Mouse (Mus musculus) forebrain, embryonic 11.5 days (tissue): ENCODE results near the gene Upk1a. TPM values are rescaled to one million over a fixed set of nuclear protein-coding genes. Genes with fewer than 3 reads are reported as not detected.

Source experiments
- ATAC-seq: fragments of 200-750 bp; cut with Nextera tagmentation; replicated peaks from 2 replicates; pipeline ENCODE4 v1.8.0; 2017; ENCODE audit warnings: moderate TSS enrichment; ENCODE audit not compliant: low FRiP score
- DNase-seq: peaks from one replicate; pipeline ENCODE4 v3.0.0-alpha.2; 2017; ENCODE audit warnings: low spot score
- H3K27ac ChIP-seq: fragments of 300-500 bp; sonication (generic); 2 replicates; pipeline ENCODE4 v1.5.1; 2014; ENCODE audit warnings: low read depth, low read length
- H3K27me3 ChIP-seq: fragments of 300-500 bp; sonication (generic); 2 replicates; pipeline ENCODE4 v1.6.1; 2014; ENCODE audit warnings: mild to moderate bottlenecking, low read length, mixed read lengths; ENCODE audit not compliant: control insufficient read depth, insufficient read depth
- H3K36me3 ChIP-seq: fragments of 300-500 bp; sonication (generic); 2 replicates; pipeline ENCODE4 v1.6.1; 2014; ENCODE audit warnings: mild to moderate bottlenecking, low read length, moderate library complexity, mixed read lengths; ENCODE audit not compliant: control insufficient read depth, insufficient read depth
- H3K4me1 ChIP-seq: fragments of 300-500 bp; sonication (generic); replicated peaks from 2 replicates; pipeline ENCODE4 v1.6.1; 2014; ENCODE audit warnings: low read length, mixed read lengths; ENCODE audit not compliant: control insufficient read depth, insufficient read depth
- H3K4me2 ChIP-seq: fragments of 300-500 bp; sonication (generic); 2 replicates; pipeline ENCODE4 v1.6.1; 2014; ENCODE audit warnings: low read depth, mild to moderate bottlenecking, low read length, moderate library complexity, mixed read lengths; ENCODE audit not compliant: severe bottlenecking
- H3K4me3 ChIP-seq: fragments of 300-500 bp; sonication (generic); 2 replicates; pipeline ENCODE4 v1.5.1; 2014; ENCODE audit warnings: low read depth, low read length
- H3K9ac ChIP-seq: fragments of 300-500 bp; sonication (generic); 2 replicates; pipeline ENCODE4 v1.6.1; 2014; ENCODE audit warnings: low read length
- H3K9me3 ChIP-seq: fragments of 300-500 bp; sonication (generic); 2 replicates; pipeline ENCODE4 v1.6.1; 2016; ENCODE audit warnings: low read length, mixed read lengths; ENCODE audit not compliant: control insufficient read depth
- WGBS: fragments of 180-500 bp; shearing (Covaris S2); extraction: QIAGEN DNeasy Blood & Tissue Kit; methylation state at CpG from one replicate; pipeline ENCODE4 v1.1.7; 2014; 5-methylcytosine and 5-hydroxymethylcytosine counted together
- polyA plus RNA-seq: library from polyadenylated mRNA; unstranded; fragments of >200 nt; fragmentation: Nextera tagmentation; extraction: Ambion mirVana; gene quantifications from 2 replicates; pipeline ENCODE4 v1.2.1, GENCODE M21; 2014

Gene Upk1a
- polyA plus RNA-seq, 1 experiment from 2014 or later: 0.73 TPM

DNA sequence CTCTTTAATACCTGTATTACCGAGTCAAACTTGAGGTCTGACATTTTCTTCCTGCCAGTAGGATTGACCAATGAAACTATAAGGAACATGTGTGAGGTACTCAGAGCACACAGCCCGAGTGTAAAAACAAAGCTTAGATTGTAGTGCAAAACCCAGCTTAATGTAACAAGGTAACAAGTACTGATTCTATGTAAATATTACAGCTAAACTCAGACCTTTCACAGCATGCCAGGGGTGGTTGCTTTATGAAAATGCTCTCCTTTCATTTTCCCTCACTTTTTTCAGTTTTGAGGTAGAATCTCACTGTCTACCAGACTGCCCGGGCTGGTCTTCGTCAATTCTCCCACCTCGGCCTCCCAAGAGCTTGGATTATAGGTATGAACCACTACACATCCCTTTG, 16.6 kb downstream of the Upk1a start:
- no peak overlapping the region; the same call in 1 of the 2 replicates for H3K9ac ChIP-seq
- no peak overlapping the region for H3K27ac ChIP-seq
- H3K36me3 ChIP-seq: no peaks in the 10 kb centered on the region
- no peaks in the 10 kb centered on the region for H3K27me3 ChIP-seq
- no peak overlapping the region for H3K4me3 ChIP-seq
- no peaks in the 10 kb centered on the region for H3K4me1 ChIP-seq
- DNase-seq (no peak), ATAC-seq (no peak)
- no peak overlapping the region for H3K4me2 ChIP-seq
- no peaks in the 10 kb centered on the region for H3K9me3 ChIP-seq
- WGBS: 86% methylated on average over 5 of the region's 5 CpGs

DNA sequence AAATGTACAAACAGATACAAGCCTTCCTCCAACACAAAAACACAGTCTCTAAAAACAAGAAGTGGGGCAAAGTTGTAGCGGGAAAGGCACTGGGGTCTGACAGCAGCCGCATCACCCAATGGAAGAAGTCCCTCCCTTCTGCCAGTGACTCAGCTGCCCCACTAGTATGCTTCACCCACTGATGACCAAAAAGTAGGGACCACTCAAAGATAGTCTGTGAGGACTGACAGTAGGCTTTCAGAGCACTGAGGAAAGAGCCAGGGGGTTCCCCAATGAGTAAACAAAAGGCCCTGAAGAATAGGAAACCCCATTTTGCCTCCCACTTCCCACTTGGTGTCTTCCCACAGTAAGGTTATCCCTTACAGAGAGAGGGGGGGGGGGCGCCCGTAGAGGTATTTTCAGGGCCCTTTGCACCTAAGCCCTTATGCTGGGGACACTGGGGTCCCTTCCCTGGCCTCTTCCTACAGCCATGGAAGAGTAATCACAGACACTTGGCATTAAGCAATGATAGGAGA, 18.1 kb downstream of the Upk1a start:
- Histone ChIP-seq H3K27me3 (no peaks in the 10 kb centered on the region), H3K4me1 (no peaks in the 10 kb centered on the region; the same call in 1 of the 2 replicates), H3K9ac (no peak overlapping the region), H3K9me3 (no peaks in the 10 kb centered on the region), H3K4me3 (no peak overlapping the region), H3K27ac (no peak overlapping the region), H3K36me3 (no peaks in the 10 kb centered on the region), H3K4me2 (no peak overlapping the region)
- DNase-seq (no peak), ATAC-seq (no peak)
- WGBS: 60% methylated on average over 4 of the region's 4 CpGs

DNA sequence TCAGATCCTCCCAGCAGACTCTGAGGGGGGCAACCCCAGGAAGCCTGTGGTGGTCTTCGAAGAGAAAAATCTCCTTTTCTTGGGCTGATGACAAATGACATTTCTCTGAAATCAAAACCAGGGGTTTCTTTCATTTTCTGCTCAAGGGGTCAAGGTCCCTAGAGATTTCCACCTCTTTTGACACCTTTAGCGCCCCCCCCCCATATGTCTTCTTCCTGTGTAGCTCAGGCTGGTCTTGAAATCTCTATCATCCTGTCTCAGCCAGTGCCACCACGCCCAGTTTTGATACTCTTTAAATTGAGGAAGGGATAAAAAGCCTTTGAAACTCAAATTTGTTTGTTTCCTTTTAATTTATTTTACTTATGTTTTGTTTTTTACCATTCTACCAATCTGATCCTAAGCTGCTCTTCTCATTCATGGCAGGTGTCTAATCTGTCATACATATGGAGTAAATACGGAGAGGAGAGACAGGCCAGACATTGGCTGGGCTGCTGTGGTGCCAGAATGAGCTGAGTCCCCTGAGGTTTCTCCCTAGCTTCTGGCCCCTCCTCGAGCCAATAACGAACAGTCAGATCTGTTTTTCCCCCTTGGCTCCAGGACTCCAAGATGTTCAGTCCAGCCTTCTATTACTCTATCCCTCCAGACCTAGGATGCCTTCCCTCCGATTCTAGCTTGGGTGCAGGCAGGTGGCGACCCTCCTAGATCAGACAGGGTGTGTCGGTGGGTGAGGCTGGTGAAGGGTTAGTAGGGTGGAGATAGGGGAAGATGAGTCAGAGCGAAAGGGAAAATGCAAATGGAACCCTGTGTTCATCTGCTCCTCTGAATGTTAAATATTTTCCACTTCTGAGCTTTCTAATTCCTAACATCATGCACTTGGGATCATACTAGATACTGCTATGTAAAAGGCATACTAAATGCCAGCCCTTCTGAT, 18.8 kb downstream of the Upk1a start:
- no peak for ATAC-seq
- H3K9me3 ChIP-seq: no peaks in the 10 kb centered on the region
- no peak overlapping the region for H3K4me3 ChIP-seq
- no peak overlapping the region for H3K4me2 ChIP-seq
- no peaks in the 10 kb centered on the region for H3K36me3 ChIP-seq
- no peak overlapping the region for H3K27ac ChIP-seq
- DNase-seq: no peak
- no peak overlapping the region for H3K9ac ChIP-seq
- H3K27me3 ChIP-seq: no peaks in the 10 kb centered on the region
- 79% methylated on average over 10 of the region's 10 CpGs for WGBS
- H3K4me1 ChIP-seq: no peaks in the 10 kb centered on the region; the same call in 1 of the 2 replicates

DNA sequence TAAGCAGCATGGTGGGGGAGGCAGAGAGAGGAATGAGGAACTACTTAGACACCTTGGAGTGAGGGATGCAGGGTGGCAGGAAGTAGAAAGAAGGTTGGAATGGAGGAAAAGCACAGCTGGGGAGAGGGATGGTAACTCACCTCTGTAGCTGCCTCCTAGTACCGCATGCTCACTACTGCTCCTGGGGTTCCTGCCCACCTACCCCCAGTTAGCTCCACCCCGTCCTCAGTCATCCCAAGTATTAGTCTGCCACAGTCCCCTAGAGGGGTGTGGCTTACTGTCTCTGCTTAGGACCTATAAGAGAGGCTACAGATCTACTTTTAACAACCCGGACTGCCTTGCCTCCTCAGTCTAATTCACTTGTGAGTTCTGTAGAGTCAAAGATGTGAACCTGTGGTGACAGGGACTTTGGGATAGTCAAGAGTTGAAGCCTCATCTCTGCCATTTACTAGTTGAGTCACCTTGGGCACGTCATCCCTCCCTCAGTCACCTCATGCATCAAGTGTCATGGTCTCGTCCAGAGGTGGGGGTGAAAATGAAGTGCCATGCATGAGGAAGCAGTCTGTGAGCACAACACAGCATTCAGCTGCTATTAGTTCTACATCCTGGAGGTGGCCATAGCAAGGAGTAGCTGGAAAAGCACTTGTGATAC, 19.7 kb downstream of the Upk1a start:
- Histone ChIP-seq H3K27me3 (no peaks in the 10 kb centered on the region), H3K9me3 (no peaks in the 10 kb centered on the region), H3K9ac (no peak overlapping the region), H3K4me2 (no peak overlapping the region), H3K4me3 (no peak overlapping the region), H3K4me1 (no peaks in the 10 kb centered on the region; the same call in 1 of the 2 replicates), H3K36me3 (no peaks in the 10 kb centered on the region), H3K27ac (no peak overlapping the region)
- DNase-seq (no peak), ATAC-seq (no peak)
- WGBS: 60% methylated on average over 5 of the region's 5 CpGs

DNA sequence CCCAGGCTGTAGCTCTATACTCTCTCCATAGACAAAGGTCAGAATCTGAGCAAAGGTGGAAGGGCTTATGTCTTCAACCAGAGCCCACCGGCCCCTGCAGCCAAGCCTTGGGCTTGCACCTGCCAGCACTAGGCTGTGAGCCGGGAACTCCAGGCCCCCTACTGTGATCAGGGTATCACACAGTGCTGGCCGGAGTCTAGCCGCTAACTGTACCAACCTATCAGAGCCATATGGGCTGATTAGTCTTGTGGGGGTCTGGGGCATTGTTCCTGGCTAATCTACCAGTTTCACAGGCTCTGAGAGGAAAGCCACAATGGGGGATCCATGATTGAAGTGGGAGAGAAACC, 21.1 kb downstream of the Upk1a start:
- no peaks in the 10 kb centered on the region for H3K27me3 ChIP-seq
- H3K4me3 ChIP-seq: no peak overlapping the region
- no peaks in the 10 kb centered on the region for H3K9me3 ChIP-seq
- H3K4me1 ChIP-seq: peaks cover 8% of the 10 kb centered on the region
- no peak overlapping the region for H3K4me2 ChIP-seq
- no peak for DNase-seq
- no peaks in the 10 kb centered on the region for H3K36me3 ChIP-seq
- 27% methylated on average over 4 of the region's 4 CpGs for WGBS
- no peak overlapping the region for H3K27ac ChIP-seq
- no peak overlapping the region for H3K9ac ChIP-seq
- no peak for ATAC-seq

DNA sequence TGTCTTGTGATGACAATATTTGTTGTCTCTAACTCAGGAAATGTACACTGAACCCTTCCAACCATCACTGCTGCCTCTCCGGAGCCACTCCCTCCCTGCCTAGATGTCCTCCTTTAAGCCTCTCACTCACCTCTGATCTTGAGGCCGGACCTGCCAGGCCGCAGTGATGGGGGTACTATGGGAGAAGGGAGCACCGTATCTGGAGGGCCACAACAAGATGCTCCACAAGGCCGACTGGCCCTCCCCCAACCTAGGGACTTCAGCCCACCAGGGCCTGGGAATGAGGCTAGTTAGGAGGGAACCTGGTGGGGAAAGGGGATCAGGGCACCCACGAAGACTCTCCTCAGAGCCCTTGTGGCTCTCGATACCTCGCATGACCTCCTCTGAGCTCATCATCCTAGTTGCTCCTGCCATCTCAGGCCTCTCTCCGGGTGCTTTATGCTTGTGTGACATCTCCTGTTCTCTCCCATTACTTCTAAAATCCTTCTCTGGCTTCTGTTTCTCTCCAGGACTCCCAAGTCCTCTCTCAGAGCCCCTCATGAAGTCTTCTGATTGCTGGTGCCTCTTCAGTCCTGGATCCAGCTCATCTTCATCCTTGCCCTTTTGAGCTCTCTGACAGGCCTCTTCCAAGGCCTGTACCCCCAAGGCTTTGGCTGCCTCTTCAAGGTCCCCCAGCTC, 21.6 kb downstream of the Upk1a start:
- DNase-seq (no peak), ATAC-seq (no peak)
- H3K27ac ChIP-seq: no peak overlapping the region
- WGBS: 86% methylated on average over 9 of the region's 9 CpGs
- H3K36me3 ChIP-seq: no peaks in the 10 kb centered on the region
- H3K27me3 ChIP-seq: no peaks in the 10 kb centered on the region
- H3K4me3 ChIP-seq: no peak overlapping the region
- H3K9ac ChIP-seq: no peak overlapping the region
- H3K4me1 ChIP-seq: peaks cover 8% of the 10 kb centered on the region
- H3K9me3 ChIP-seq: no peaks in the 10 kb centered on the region
- H3K4me2 ChIP-seq: no peak overlapping the region

DNA sequence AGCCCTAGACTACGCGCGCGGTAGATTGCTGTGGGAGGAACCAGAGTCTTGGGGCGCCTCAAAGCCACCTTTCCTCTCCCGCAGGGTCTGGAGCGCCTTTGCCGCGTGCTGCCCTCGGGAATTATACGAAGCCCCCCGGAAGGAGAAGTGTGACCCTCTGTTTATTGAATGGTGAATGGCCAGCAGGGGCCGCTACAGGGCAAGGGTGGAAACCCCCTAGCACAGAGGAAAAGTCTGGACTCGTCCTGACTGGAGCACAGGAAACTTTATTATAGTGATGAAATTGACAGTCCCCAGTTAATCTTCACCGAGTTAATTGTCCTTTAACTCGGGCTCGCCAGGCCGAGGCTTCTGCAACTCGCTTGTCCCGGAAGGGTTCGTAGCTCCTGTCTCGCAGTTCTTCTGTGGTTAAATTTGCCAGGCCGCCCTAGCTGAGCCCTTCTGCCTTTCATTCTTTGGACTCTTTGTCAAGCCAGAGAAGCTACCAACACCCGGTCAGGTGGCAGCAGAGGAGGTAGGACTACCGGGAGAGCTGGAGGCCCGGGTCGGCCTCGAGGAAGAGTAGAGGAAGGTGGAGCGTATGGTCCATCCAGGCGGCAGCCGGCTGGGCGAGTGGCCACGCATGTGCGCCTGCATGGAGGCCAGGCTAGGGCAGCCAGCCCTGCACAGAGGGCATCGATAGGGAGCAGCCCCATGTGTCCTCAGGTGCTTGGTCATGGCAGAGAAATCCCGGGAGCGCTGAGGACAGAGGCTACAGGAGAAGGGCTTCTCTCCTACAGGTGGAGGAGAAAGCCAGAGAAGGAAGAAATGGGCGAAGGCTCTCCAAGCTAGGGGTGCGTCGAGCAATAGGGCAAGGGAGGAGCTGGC, 23.0 kb downstream of the Upk1a start:
- peak overlapping the region; percentile 99 for H3K9ac ChIP-seq
- WGBS: 29% methylated on average over 40 of the region's 40 CpGs

More for the DNA sequence above, 23.0 kb downstream of the Upk1a start:
- peak overlapping the region; percentile 93 for H3K4me2 ChIP-seq
- H3K27me3 ChIP-seq: no peaks in the 10 kb centered on the region
- DNase-seq (peak; percentile 94), ATAC-seq (peak; percentile 63)
- H3K4me1 ChIP-seq: peaks cover 8% of the 10 kb centered on the region
- peak overlapping the region; percentile 96 for H3K4me3 ChIP-seq
- H3K36me3 ChIP-seq: peaks cover 4% of the 10 kb centered on the region; the same call in 1 of the 2 replicates
- H3K9me3 ChIP-seq: no peaks in the 10 kb centered on the region
- H3K27ac ChIP-seq: peak overlapping the region; percentile 13
